Mouse (Mus musculus): Measurements from ENCODE around the gene Dapk1.

Gene Dapk1

DNA sequence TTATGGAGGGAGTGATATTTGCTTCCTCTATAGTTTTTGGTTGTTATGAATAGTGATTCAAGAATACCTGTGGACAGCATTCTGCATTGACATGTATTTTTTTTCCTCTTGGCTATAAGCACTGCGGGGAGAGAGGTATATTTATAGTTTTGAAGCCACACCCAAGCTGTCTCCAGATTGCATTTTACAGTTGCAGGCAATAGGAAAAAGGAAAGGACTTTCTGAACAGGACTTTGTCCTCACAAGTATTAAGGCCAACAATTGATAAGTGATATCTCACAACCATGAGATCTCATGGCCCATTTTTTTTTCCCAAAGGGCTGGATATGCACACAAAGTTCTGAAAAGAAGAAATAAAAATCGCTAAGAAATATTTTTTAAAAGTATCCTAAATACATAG, 207.9 kb downstream of the Dapk1 start:
- DNase-seq (ENCODE audit: inconsistent ontology term) = no peak

DNA sequence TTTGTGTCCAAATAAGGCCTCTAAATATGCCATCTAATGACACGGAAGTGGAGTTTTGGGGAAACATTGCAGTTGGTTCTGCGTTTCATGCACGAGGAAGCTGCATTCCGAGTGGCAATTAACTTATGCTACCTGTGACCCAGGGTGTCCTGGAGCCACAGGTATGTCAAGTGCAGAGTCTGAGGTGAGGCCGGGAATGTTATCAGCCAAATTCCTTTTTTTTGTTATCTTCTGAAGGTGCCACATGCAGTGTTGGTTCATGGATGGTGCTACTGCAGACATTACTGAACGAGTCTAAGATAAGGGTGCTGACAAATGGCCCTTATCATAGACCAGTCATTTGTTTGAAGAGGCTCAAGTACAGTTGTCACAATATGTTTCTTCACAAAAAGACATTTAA, 211.0 kb downstream of the Dapk1 start:
- no peak for DNase-seq (ENCODE audit: inconsistent ontology term)
